Mouse (Mus musculus) ES-E14 (cell line): ENCODE measurements around the gene Hist1h3i. TPM values are rescaled to one million over a fixed set of nuclear protein-coding genes. Genes with fewer than 3 reads are reported as not detected.
"Not testable (repeated sequence)": the region's sequence is repeated elsewhere in the genome, so short reads cannot be mapped to it uniquely, and the experiment has no call there.

Experiments
- DNase-seq: peaks from one replicate; pipeline ENCODE4 v3.0.0-alpha.2; 2013; ENCODE audit warnings: low read depth, low spot score
- H3K27ac ChIP-seq: 2 replicates; pipeline ENCODE4 v1.5.1; 2012; ENCODE audit warnings: low read depth, mild to moderate bottlenecking, low read length, moderate library complexity, mixed read lengths; ENCODE audit not compliant: poor library complexity, insufficient read depth, severe bottlenecking
- H3K36me3 ChIP-seq: 2 replicates; pipeline ENCODE4 v1.6.1; 2012; ENCODE audit warnings: mild to moderate bottlenecking, low read length, moderate library complexity, mixed read lengths; ENCODE audit not compliant: control insufficient read depth, poor library complexity, insufficient read depth, severe bottlenecking
- H3K4me1 ChIP-seq, 2 experiments: fragments of 150-350 bp in 1 of 2; sonication (generic) in 1 of 2; 2 replicates each; pipeline ENCODE4 v1.6.1; 2012; ENCODE audit warnings: low read length in 2 of 2, mild to moderate bottlenecking in 1 of 2, mixed read lengths in 1 of 2; ENCODE audit not compliant: control insufficient read depth in 2 of 2, insufficient read depth in 2 of 2, poor library complexity in 1 of 2
- H3K4me3 ChIP-seq, 2 experiments: fragments of 150-350 bp in 1 of 2; sonication (generic) in 1 of 2; 2 replicates each; pipeline ENCODE4 v1.5.1; 2012; ENCODE audit warnings: low read length in 2 of 2, low read depth in 1 of 2, mild to moderate bottlenecking in 1 of 2, mixed read lengths in 1 of 2; ENCODE audit not compliant: insufficient read depth in 1 of 2, poor library complexity in 1 of 2, severe bottlenecking in 1 of 2
- H3K9ac ChIP-seq: 2 replicates; pipeline ENCODE4 v1.6.1; 2012; ENCODE audit warnings: low read depth, mild to moderate bottlenecking, low read length, mixed read lengths; ENCODE audit not compliant: poor library complexity, insufficient read depth, severe bottlenecking
- H3K9me3 ChIP-seq: fragments of 150-350 bp; sonication (generic); 2 replicates; pipeline ENCODE4 v1.6.1; 2012; ENCODE audit warnings: low read depth, mild to moderate bottlenecking, low read length; ENCODE audit not compliant: control insufficient read depth, insufficient read depth
- CHD2 ChIP-seq: IDR thresholded peaks from 2 replicates; pipeline ENCODE4 v1.6.1; 2014; ENCODE audit warnings: mild to moderate bottlenecking, low read depth, low read length, inconsistent platforms
- HCFC1 ChIP-seq: IDR thresholded peaks from 2 replicates; pipeline ENCODE4 v1.6.1; 2012; ENCODE audit warnings: low read length, inconsistent platforms, borderline replicate concordance; ENCODE audit not compliant: insufficient read depth
- MAFK ChIP-seq: IDR thresholded peaks from 2 replicates; pipeline ENCODE4 v1.6.1; 2014; ENCODE audit warnings: mild to moderate bottlenecking, low read depth, low read length, inconsistent platforms; ENCODE audit not compliant: insufficient read depth
- ZC3H11A ChIP-seq: IDR thresholded peaks from 2 replicates; pipeline ENCODE4 v1.6.1; 2012; ENCODE audit warnings: low read depth, mild to moderate bottlenecking, inconsistent platforms, low read length, borderline replicate concordance
- ZNF384 ChIP-seq: IDR thresholded peaks from 2 replicates; pipeline ENCODE4 v1.6.1; 2012; ENCODE audit warnings: low read depth, low read length, inconsistent platforms
- in situ Hi-C, 2 experiments: fragments of 600-800 bp; cut with MboI; formaldehyde crosslinking; loops; one replicate each; pipeline ENCODE4 v1.15.1; 2025; ENCODE audit warnings: low sequenced_read_pairs in 2 of 2, inconsistent platforms in 1 of 2; ENCODE audit not compliant: unreplicated experiment in 2 of 2
- total RNA-seq: library from RNA; depleted of rRNA; stranded (reverse); fragments of 300-350 nt; gene quantifications from 2 replicates; pipeline ENCODE4 v1.2.3, GENCODE M21; 2012; rRNA removed

The Hist1h3i gene
- total RNA-seq: 874 and 1,089 TPM in 2 replicates

- peak; percentile 66 for DNase-seq
- Histone ChIP-seq H3K27ac (peak within 1 kb of the TSS; percentile 74), H3K9me3 (no peaks in the 10 kb centered on the region), H3K9ac (peak within 1 kb of the TSS; percentile 79), H3K4me3 (peak within 1 kb of the TSS; percentile 32 to 69), H3K4me1 (peaks cover 0 to 2% of the 10 kb centered on the region in 2 experiments; a peak in 2 of 4 replicates), H3K36me3 (no peaks in the 10 kb centered on the region)
- in situ Hi-C loops: no loop called here
- TF ChIP-seq MAFK (peak; percentile 76; the same call in 1 of the 2 replicates), ZC3H11A (no peak)
Measured at GRCm38 (mm10) chr13:21783255-21783617, at the start of gene Hist1h3i. TSS of gene Hist1h3i (minus strand) at chr13:21783370.

DNA sequence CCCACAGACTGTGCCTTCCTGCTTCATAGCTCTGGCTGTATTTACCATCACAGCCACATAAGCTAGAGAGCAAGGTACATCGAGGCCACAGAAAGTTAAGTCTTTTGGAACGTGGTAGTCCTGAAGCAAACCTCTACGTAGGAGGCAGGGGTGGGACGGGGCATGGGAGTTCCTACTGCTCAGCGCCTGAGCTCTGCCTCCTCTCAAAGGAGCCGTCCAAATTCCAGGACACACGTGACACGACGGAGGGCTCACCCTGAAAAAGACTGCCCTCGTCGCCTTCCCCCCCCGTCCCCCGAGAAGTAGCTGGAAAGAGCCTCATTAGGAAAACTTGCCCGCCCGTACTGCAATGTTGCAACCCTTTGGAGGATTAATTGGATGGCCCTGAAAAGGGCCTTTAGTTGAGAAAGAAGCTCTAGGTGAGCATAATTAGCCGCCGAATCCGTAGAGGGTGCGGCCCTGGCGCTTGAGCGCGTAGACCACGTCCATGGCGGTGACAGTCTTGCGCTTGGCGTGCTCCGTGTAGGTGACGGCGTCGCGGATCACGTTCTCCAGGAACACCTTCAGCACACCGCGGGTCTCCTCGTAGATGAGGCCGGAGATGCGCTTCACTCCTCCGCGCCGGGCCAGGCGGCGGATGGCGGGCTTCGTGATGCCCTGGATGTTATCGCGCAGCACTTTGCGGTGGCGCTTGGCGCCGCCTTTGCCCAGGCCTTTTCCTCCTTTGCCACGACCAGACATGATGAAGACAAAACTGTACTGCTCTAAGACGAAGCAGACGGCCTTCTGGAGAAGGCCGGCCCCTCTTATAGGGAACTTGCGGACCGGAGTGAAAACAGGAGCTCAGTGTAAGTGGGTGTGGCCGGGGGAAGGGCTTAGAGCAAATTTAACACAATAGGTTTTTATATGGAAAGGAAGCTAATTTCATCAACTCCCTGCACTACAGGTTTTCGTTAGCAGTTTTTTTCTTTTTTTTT, 48.5 kb upstream of the Hist1h3i start, which contains the start of gene Hist1h4n:
Hist1h4n (minus strand) TSS at position 779 of the 977 bp plus-strand sequence.
- H3K9me3 ChIP-seq, H3K9ac ChIP-seq, H3K4me1 ChIP-seq, in situ Hi-C loops, H3K36me3 ChIP-seq, DNase-seq: not testable (repeated sequence)
- peak within 1 kb of the TSS; percentile 23 to 46; a peak in 1 of 4 replicates for H3K4me3 ChIP-seq
- peak within 1 kb of the TSS; percentile 25; the same call in 1 of the 2 replicates for H3K27ac ChIP-seq

DNA sequence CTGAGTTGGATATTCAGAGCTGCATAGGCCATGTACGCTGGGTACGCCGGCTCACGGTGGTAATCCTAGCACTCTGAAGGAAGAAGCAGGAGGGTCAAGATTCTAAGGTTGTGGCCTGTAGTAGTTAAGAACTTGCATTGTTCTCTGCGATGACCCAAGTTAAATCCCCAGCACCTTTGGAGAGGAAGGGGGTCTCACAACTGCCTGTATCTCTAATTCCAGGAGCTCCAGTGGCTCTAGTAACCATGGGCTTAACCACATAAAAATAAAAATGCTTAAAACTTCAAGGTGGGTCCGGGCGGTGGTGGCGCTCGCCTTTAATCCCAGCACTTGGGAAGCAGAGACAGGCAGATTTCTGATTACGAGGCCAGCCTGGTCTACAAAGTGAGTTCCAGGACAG, 47.2 kb upstream of the Hist1h3i start:
- Histone ChIP-seq H3K9me3 (no peaks in the 10 kb centered on the region), H3K4me1 (peaks cover under 1 to 12% of the 10 kb centered on the region in 2 experiments; a peak in 1 of 4 replicates), H3K36me3 (no peaks in the 10 kb centered on the region), H3K27ac (peak overlapping the region; percentile 70; the same call in 1 of the 2 replicates), H3K9ac (peak overlapping the region; percentile 62; the same call in 1 of the 2 replicates), H3K4me3 (peak overlapping the region; percentile 12 to 16; a peak in 1 of 4 replicates)
- no peak for DNase-seq
- in situ Hi-C loops: no loop called here
- TF ChIP-seq CHD2: no peak
- TF ChIP-seq HCFC1: no peak
- no peak for TF ChIP-seq ZC3H11A
- no peak for TF ChIP-seq MAFK
- TF ChIP-seq ZNF384: no peak

GRCm38 (mm10) chr13:21828511-21828910, 45.3 kb upstream of the Hist1h3i start:
- no peak for DNase-seq
- no peak overlapping the region for H3K9ac ChIP-seq
- no peak overlapping the region for H3K4me3 ChIP-seq
- H3K4me1 ChIP-seq: peaks cover 1 to 12% of the 10 kb centered on the region in 2 experiments; a peak in 1 of 4 replicates
- H3K27ac ChIP-seq: no peak overlapping the region
- no peaks in the 10 kb centered on the region for H3K9me3 ChIP-seq
- in situ Hi-C loops: no loop called here
- TF ChIP-seq CHD2: no peak
- no peak for TF ChIP-seq MAFK
- TF ChIP-seq HCFC1: no peak
- TF ChIP-seq ZNF384: no peak
- TF ChIP-seq ZC3H11A: no peak
- no peaks in the 10 kb centered on the region for H3K36me3 ChIP-seq

DNA sequence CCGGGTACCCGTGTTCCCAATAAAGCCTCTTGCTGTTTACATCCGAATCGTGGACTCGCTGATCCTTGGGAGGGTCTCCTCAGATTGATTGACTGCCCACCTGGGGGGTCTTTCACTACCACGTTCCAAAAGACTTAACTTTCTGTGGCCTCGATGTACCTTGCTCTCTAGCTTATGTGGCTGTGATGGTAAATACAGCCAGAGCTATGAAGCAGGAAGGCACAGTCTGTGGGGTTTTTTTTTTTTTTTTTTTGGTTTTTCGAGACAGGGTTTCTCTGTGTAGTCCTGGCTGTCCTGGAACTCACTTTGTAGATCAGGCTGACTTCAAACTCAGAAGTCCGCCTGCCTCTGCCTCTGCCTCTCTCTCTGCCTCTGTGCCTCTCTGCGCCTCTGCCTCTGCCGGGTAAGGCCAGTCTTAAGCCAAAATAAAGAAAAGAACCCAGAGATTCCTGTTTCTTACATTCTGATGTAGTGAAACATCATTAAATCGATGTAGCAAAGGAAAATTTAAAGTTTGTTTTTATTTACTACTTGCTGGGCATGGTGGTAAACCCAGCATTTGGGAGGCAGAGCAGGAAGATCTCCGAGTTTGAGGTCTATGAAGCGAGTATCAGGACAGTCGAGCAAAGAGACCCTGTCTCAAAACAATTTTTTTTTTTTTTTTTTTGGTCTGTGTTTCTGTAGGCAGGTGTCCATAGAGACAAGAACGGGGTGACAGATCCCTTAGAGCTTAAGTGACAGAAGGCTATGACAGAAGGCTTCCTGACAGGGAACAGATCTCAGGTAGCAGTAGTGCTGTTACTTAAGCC, 37.1 kb upstream of the Hist1h3i start:
- H3K9ac ChIP-seq, H3K27ac ChIP-seq, DNase-seq, H3K36me3 ChIP-seq, in situ Hi-C loops, H3K9me3 ChIP-seq, H3K4me3 ChIP-seq, H3K4me1 ChIP-seq: not testable (repeated sequence)

DNA sequence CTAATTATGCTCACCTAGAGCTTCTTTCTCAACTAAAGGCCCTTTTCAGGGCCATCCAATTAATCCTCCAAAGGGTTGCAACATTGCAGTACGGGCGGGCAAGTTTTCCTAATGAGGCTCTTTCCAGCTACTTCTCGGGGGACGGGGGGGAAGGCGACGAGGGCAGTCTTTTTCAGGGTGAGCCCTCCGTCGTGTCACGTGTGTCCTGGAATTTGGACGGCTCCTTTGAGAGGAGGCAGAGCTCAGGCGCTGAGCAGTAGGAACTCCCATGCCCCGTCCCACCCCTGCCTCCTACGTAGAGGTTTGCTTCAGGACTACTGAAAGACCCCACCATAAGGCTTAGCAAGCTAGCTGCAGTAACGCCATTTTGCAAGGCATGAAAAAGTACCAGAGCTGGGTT, 28.9 kb upstream of the Hist1h3i start:
- H3K9ac ChIP-seq, in situ Hi-C loops, H3K4me3 ChIP-seq, H3K4me1 ChIP-seq, H3K9me3 ChIP-seq, DNase-seq, H3K36me3 ChIP-seq, H3K27ac ChIP-seq: not testable (repeated sequence)

GRCm38 (mm10) chr13:21811539-21811938, 28.4 kb upstream of the Hist1h3i start, which contains the start of gene Hist1h4m:
TSS of gene Hist1h4m (plus strand) at chr13:21811746.
- H3K36me3 ChIP-seq, H3K27ac ChIP-seq, H3K4me1 ChIP-seq, H3K9me3 ChIP-seq, H3K9ac ChIP-seq, in situ Hi-C loops, H3K4me3 ChIP-seq, DNase-seq: not testable (repeated sequence)
